ENCODE assay signal across 11 mouse cellular contexts in genomic region chr15:78804326-78804725, GRCm38 (mm10). TPM values are rescaled to one million over a fixed set of nuclear protein-coding genes. Genes with fewer than 3 reads are reported as not detected.
DNase-seq lines count a peak whose midpoint lies in the region; ATAC-seq and TF ChIP-seq lines count a peak whose summit lies in the region.
"Had no signal": no experiment of that assay in that cellular context is flagged by ENCODE, and none has a peak within 500 bp of the region (broad histone marks: within the 10 kb centered on the region; RNA-seq: fewer than 3 reads in every experiment).

No protein-coding gene starts in this region.

- no peak overlapping the region for H3K4me2 ChIP-seq in hindbrain, postnatal 0 days (ENCODE audit: low read depth, low read length)
- H3K4me2 ChIP-seq in midbrain, embryonic 11.5 days, result no peak overlapping the region
- H3K4me2 ChIP-seq: hindbrain, embryonic 14.5 days; midbrain, embryonic 13.5 days had no signal

- no peak overlapping the region for H3K9ac ChIP-seq in hindbrain, postnatal 0 days (replicated peaks; ENCODE audit: low read length)
- no peak overlapping the region for H3K9ac ChIP-seq in midbrain, embryonic 11.5 days (ENCODE audit: low read length)
- H3K9ac ChIP-seq: hindbrain, embryonic 14.5 days; midbrain, embryonic 13.5 days had no signal

- no peak overlapping the region for H3K27ac ChIP-seq in hindbrain, postnatal 0 days
- no peak overlapping the region for H3K27ac ChIP-seq in midbrain, embryonic 11.5 days (ENCODE audit: low read depth, low read length)
- H3K27ac ChIP-seq: hindbrain, embryonic 14.5 days; midbrain, embryonic 13.5 days had no signal

- peak; percentile 49 for DNase-seq in gastrocnemius, postnatal 14 days
- DNase-seq in gastrocnemius, postnatal 4 days (ENCODE audit: low spot score in 2 of 2), result no peak
- DNase-seq in brain, embryonic 14.5 days (ENCODE audit: low read depth), result peak; percentile 41
- peak; percentile 78 to 88 for DNase-seq in kidney, adult 8-10 months
- peak; percentile 31 for DNase-seq in lung, postnatal 25 days (ENCODE audit: low spot score)
- no peak for DNase-seq in thymus, postnatal 14 days
- DNase-seq in hindbrain, postnatal 0 days (ENCODE audit: low spot score), result no peak
- no peak for DNase-seq in midbrain, embryonic 11.5 days (ENCODE audit: low spot score, missing footprints)

- no peaks in the 10 kb centered on the region for H3K9me3 ChIP-seq in hindbrain, postnatal 0 days (ENCODE audit: low read length)
- no peaks in the 10 kb centered on the region for H3K9me3 ChIP-seq in midbrain, embryonic 11.5 days (ENCODE audit: control insufficient read depth, low read length)
- H3K9me3 ChIP-seq: midbrain, embryonic 13.5 days had no signal

- H3K4me1 ChIP-seq in hindbrain, postnatal 0 days (ENCODE audit: insufficient read depth, low read length), result peaks cover 6% of the 10 kb centered on the region
- H3K4me1 ChIP-seq in midbrain, embryonic 11.5 days (ENCODE audit: control insufficient read depth, insufficient read depth, low read length), result peaks cover 18% of the 10 kb centered on the region

- H3K4me3 ChIP-seq in hindbrain, postnatal 0 days (ENCODE audit: low read length), result no peak overlapping the region
- H3K4me3 ChIP-seq in midbrain, embryonic 11.5 days (ENCODE audit: low read depth, low read length), result no peak overlapping the region
- H3K4me3 ChIP-seq: midbrain, embryonic 13.5 days had no signal

- ATAC-seq in hindbrain, postnatal 0 days, result no peak
- no peak for ATAC-seq in midbrain, embryonic 11.5 days (ENCODE audit: low FRiP score)

- TF ChIP-seq CTCF in brain, embryonic 14.5 days (IDR thresholded peaks at IDR 0.05; ENCODE audit: borderline replicate concordance, extremely low read depth, insufficient read depth, insufficient read length), result no peak
- TF ChIP-seq CTCF in hindbrain, postnatal 0 days (IDR thresholded peaks at IDR 0.05; ENCODE audit: low read depth), result no peak

- no peak for TF ChIP-seq POLR2A in brain, embryonic 14.5 days (IDR thresholded peaks at IDR 0.05; ENCODE audit: borderline replicate concordance, extremely low read depth, insufficient read depth, insufficient read length, poor library complexity, severe bottlenecking)

- intact Hi-C loops in gastrocnemius, postnatal 14 days (cut with DNase I; ENCODE audit: low total_unique reads), result no loop called here

- 15% methylated on average over 6 of the region's 6 CpGs for WGBS in hindbrain, postnatal 0 days
- WGBS in midbrain, embryonic 11.5 days, result 14% methylated on average over 6 of the region's 6 CpGs

- H3K36me3 ChIP-seq in hindbrain, postnatal 0 days (ENCODE audit: insufficient read depth, low read length), result no peaks in the 10 kb centered on the region
- no peaks in the 10 kb centered on the region for H3K36me3 ChIP-seq in midbrain, embryonic 11.5 days (ENCODE audit: control insufficient read depth, insufficient read depth, low read length)
- H3K36me3 ChIP-seq: midbrain, embryonic 13.5 days had no signal

- H3K27me3 ChIP-seq in hindbrain, postnatal 0 days (ENCODE audit: insufficient read depth, low read length), result peaks cover 7% of the 10 kb centered on the region; the same call in 1 of the 2 replicates
- peaks cover 35% of the 10 kb centered on the region for H3K27me3 ChIP-seq in midbrain, embryonic 11.5 days (ENCODE audit: control insufficient read depth, insufficient read depth, low read length)

RNA-seq across cellular contexts. Expression of gene Card10, which starts 1.5 kb away (rescaled TPM):
- 1 to 10 TPM; 9.6 to 9.7 TPM for total RNA-seq in gastrocnemius, postnatal 14 days (2021)
- 10 to 100 TPM; 12.6 to 13.3 TPM for total RNA-seq in gastrocnemius, postnatal 4 days (2021)
- 5.1 and 5.5 TPM in 2 replicates for polyA plus RNA-seq in brain, embryonic 14.5 days (2012; rRNA removed)
- 0.94 and 1.4 TPM in 2 replicates for total RNA-seq in hindbrain, postnatal 0 days (2014; rRNA removed)
- polyA plus RNA-seq in hindbrain, postnatal 0 days (2015; fragmentation: Nextera tagmentation; extraction: Ambion mirVana), result 2.3 and 2.6 TPM in 2 replicates
- 1.3 and 1.5 TPM in 2 replicates for polyA plus RNA-seq in midbrain, embryonic 11.5 days (2014; fragmentation: Nextera tagmentation; extraction: Ambion mirVana)

RNA-seq across cellular contexts. Expression of gene Mfng, which starts 31.1 kb away (rescaled TPM):
- 1 to 10 TPM; 5.6 to 7.1 TPM for total RNA-seq in gastrocnemius, postnatal 14 days (2021)
- 10 to 100 TPM in 1 of 2 experiments, 1 to 10 TPM in 1; 9.5 to 11.6 TPM for total RNA-seq in gastrocnemius, postnatal 4 days (2021)
- 37.6 and 72.6 TPM in 2 replicates for polyA plus RNA-seq in brain, embryonic 14.5 days (2012; rRNA removed)
- 12.7 and 15.2 TPM in 2 replicates for total RNA-seq in hindbrain, postnatal 0 days (2014; rRNA removed)
- polyA plus RNA-seq in hindbrain, postnatal 0 days (2015; fragmentation: Nextera tagmentation; extraction: Ambion mirVana), result 16.6 and 17.9 TPM in 2 replicates
- polyA plus RNA-seq in midbrain, embryonic 11.5 days (2014; fragmentation: Nextera tagmentation; extraction: Ambion mirVana), result 57.2 and 61.8 TPM in 2 replicates

RNA-seq across cellular contexts. Expression of gene Cdc42ep1, which starts 38.1 kb away (rescaled TPM):
- 10 to 100 TPM; 22.7 to 23.6 TPM for total RNA-seq in gastrocnemius, postnatal 14 days (2021)
- total RNA-seq in gastrocnemius, postnatal 4 days (2021), result 10 to 100 TPM; 43.2 to 47.6 TPM
- polyA plus RNA-seq in brain, embryonic 14.5 days (2012; rRNA removed), result 9.3 and 13.5 TPM in 2 replicates
- total RNA-seq in hindbrain, postnatal 0 days (2014; rRNA removed), result 20.6 and 22.5 TPM in 2 replicates
- 18.1 TPM in 2 replicates for polyA plus RNA-seq in hindbrain, postnatal 0 days (2015; fragmentation: Nextera tagmentation; extraction: Ambion mirVana)
- polyA plus RNA-seq in midbrain, embryonic 11.5 days (2014; fragmentation: Nextera tagmentation; extraction: Ambion mirVana), result 6.4 and 9.0 TPM in 2 replicates

RNA-seq across cellular contexts. Expression of gene Lgals2, which starts 51.0 kb away (rescaled TPM):
- total RNA-seq in gastrocnemius, postnatal 14 days (2021), result not detected
- not detected for total RNA-seq in gastrocnemius, postnatal 4 days (2021)
- polyA plus RNA-seq in brain, embryonic 14.5 days (2012; rRNA removed), result 0.16 and 0.19 TPM in 2 replicates
- not detected in 2 replicates for total RNA-seq in hindbrain, postnatal 0 days (2014; rRNA removed)
- polyA plus RNA-seq in hindbrain, postnatal 0 days (2015; fragmentation: Nextera tagmentation; extraction: Ambion mirVana), result not detected in 2 replicates
- not detected in 2 replicates for polyA plus RNA-seq in midbrain, embryonic 11.5 days (2014; fragmentation: Nextera tagmentation; extraction: Ambion mirVana)
- total RNA-seq: left cerebral cortex, postnatal 25 days had no signal
- polyA plus RNA-seq: hindbrain, embryonic 14.5 days; midbrain, embryonic 13.5 days had no signal

Comparison
In these comparisons a context has a peak if more than half of its experiments do, and no peak if none do; other contexts are left out.
1. DNase-seq: peak in gastrocnemius, postnatal 14 days (single experiment), brain, embryonic 14.5 days (single experiment), kidney, adult 8-10 months (2 of 2) and lung, postnatal 25 days (single experiment); none in gastrocnemius, postnatal 4 days (0 of 2), thymus, postnatal 14 days (single experiment), hindbrain, postnatal 0 days (single experiment) and midbrain, embryonic 11.5 days (single experiment).